8 mouse cellular contexts compared by ENCODE assay signal in the genomic region with DNA sequence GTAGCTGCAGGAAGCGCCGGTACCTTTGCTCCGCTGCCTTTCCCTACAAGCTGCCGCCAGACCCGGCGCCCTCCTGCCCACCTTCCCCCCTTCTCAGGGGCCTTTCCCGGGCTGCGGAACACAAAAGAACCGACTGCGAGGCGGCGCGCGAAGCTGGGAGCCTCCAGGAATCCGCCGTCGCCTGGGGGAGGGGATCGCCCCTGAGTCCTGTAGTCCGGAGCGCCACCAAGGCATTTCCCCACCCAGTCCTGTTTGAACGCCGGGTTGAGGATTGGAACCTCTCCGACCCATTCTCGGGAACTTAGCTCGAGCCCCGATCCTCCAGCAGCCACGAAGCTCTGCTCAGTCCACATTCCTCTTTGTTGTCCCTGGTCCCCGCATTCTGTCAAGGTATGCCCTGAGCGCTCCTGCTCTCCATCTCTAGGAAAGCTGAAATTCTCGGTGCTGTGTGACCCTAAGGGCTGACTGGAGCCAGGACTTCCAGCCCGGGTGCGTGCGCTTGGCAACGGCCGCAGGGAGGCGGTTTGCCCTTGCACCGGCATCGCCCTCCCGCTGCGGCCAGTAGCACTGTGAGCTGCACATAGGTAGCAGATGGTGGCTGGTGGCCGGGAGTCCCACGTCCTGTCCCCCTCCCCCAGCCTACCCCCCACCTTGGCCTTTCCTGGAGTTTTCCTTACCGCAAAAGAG. TPM values are rescaled to one million over a fixed set of nuclear protein-coding genes. Genes with fewer than 3 reads are reported as not detected.
DNase-seq lines count a peak whose midpoint lies in the region; ATAC-seq lines count a peak whose summit lies in the region.

No protein-coding gene starts in this region.

- no peaks in the 10 kb centered on the region for H3K27me3 ChIP-seq in embryonic facial prominence, embryonic 12.5 days
- H3K27me3 ChIP-seq in hindbrain, embryonic 10.5 days (ENCODE audit: insufficient read depth, poor library complexity, severe bottlenecking): no peaks in the 10 kb centered on the region
- H3K27me3 ChIP-seq in megakaryocyte, embryonic 14.5 days (replicated peaks): peaks cover 54% of the 10 kb centered on the region
- H3K27me3 ChIP-seq in stomach, embryonic 15.5 days (replicated peaks): no peaks in the 10 kb centered on the region

- peak overlapping the region; percentile 82 for H3K9ac ChIP-seq in embryonic facial prominence, embryonic 12.5 days
- H3K9ac ChIP-seq in stomach, embryonic 15.5 days: peak overlapping the region; percentile 45

- H3K27ac ChIP-seq in embryonic facial prominence, embryonic 12.5 days: peak overlapping the region; percentile 93
- peak overlapping the region; percentile 98 for H3K27ac ChIP-seq in hindbrain, embryonic 10.5 days
- H3K27ac ChIP-seq in stomach, embryonic 15.5 days: peak overlapping the region; percentile 84

- ATAC-seq in frontal cortex, adult (ENCODE audit: low TSS enrichment): peak; percentile 62
- ATAC-seq in embryonic facial prominence, embryonic 12.5 days (ENCODE audit: insufficient number of reproducible peaks, insufficient read depth, low FRiP score, low TSS enrichment): peak; percentile 50
- peak; percentile 69 for ATAC-seq in stomach, embryonic 15.5 days (ENCODE audit: insufficient read depth, low FRiP score, low read depth)

- H3K4me2 ChIP-seq in embryonic facial prominence, embryonic 12.5 days (replicated peaks): peak overlapping the region; percentile 71
- H3K4me2 ChIP-seq in stomach, embryonic 15.5 days: peak overlapping the region; percentile 83

- intact Hi-C loops in left cerebral cortex, postnatal 36 days (cut with DNase I): no loop called here

- DNase-seq in frontal cortex, postnatal 25 days (ENCODE audit: low spot score in 2 of 2): no peak
- DNase-seq in adrenal gland, postnatal 25 days: peak; percentile 53
- DNase-seq in hindbrain, embryonic 10.5 days (ENCODE audit: low spot score): peak; percentile 84
- DNase-seq in left cerebral cortex, postnatal 36 days (ENCODE audit: low spot score in 2 of 2): peak; percentile 13

- WGBS in embryonic facial prominence, embryonic 12.5 days: under 1% methylated on average over 43 of the region's 43 CpGs
- under 1% methylated on average over 43 of the region's 43 CpGs for WGBS in hindbrain, embryonic 10.5 days
- 0% methylated on average over 43 of the region's 43 CpGs for WGBS in stomach, embryonic 15.5 days

- H3K9me3 ChIP-seq in embryonic facial prominence, embryonic 12.5 days: 0 out of 2 replicates have a peak, but pooled peaks cover 5% of the 10 kb centered on the region
- H3K9me3 ChIP-seq in hindbrain, embryonic 10.5 days: 0 out of 2 replicates have a peak, but pooled peaks cover 3% of the 10 kb centered on the region
- H3K9me3 ChIP-seq in megakaryocyte, embryonic 14.5 days: peaks cover 33% of the 10 kb centered on the region
- no peaks in the 10 kb centered on the region for H3K9me3 ChIP-seq in stomach, embryonic 15.5 days

- H3K36me3 ChIP-seq in embryonic facial prominence, embryonic 12.5 days: no peaks in the 10 kb centered on the region
- H3K36me3 ChIP-seq in hindbrain, embryonic 10.5 days: peaks cover 10% of the 10 kb centered on the region; the same call in 1 of the 2 replicates
- no peaks in the 10 kb centered on the region for H3K36me3 ChIP-seq in megakaryocyte, embryonic 14.5 days (replicated peaks; ENCODE audit: low read length)
- no peaks in the 10 kb centered on the region for H3K36me3 ChIP-seq in stomach, embryonic 15.5 days

- H3K4me1 ChIP-seq in embryonic facial prominence, embryonic 12.5 days: peaks cover 6% of the 10 kb centered on the region; the same call in 1 of the 2 replicates
- peaks cover 46% of the 10 kb centered on the region for H3K4me1 ChIP-seq in hindbrain, embryonic 10.5 days (replicated peaks)
- H3K4me1 ChIP-seq in megakaryocyte, embryonic 14.5 days: peaks cover 12% of the 10 kb centered on the region
- peaks cover 8% of the 10 kb centered on the region for H3K4me1 ChIP-seq in stomach, embryonic 15.5 days

- peak overlapping the region; percentile 76 for H3K4me3 ChIP-seq in embryonic facial prominence, embryonic 12.5 days
- peak overlapping the region; percentile 82 for H3K4me3 ChIP-seq in hindbrain, embryonic 10.5 days
- H3K4me3 ChIP-seq in megakaryocyte, embryonic 14.5 days (replicated peaks): peak overlapping the region; percentile 84
- H3K4me3 ChIP-seq in stomach, embryonic 15.5 days (replicated peaks): peak overlapping the region; percentile 64

RNA-seq across cellular contexts. Expression of gene Prom1, which starts 1.1 kb away (rescaled TPM):
- total RNA-seq in adrenal gland, postnatal 25 days (2021): 2.3 and 2.4 TPM in 2 replicates
- polyA plus RNA-seq in embryonic facial prominence, embryonic 12.5 days (2016; fragmentation: Nextera tagmentation; extraction: Ambion mirVana): 65.5 and 71.1 TPM in 2 replicates
- 116 and 133 TPM in 2 replicates for polyA plus RNA-seq in hindbrain, embryonic 10.5 days (2016; fragmentation: Nextera tagmentation; extraction: Ambion mirVana)
- total RNA-seq in left cerebral cortex, postnatal 36 days (2021): 10 to 100 TPM; 23.6 to 24.2 TPM
- 0.17 TPM in 1 of 2 replicates, not detected in the other for polyA plus RNA-seq in megakaryocyte, embryonic 14.5 days (2012; ENCODE audit: insufficient read depth, low replicate concordance)
- polyA plus RNA-seq in stomach, embryonic 15.5 days (2015; fragmentation: Nextera tagmentation; extraction: Ambion mirVana): 52.4 and 61.3 TPM in 2 replicates

Comparison
In these comparisons a context has a peak if more than half of its experiments do, and no peak if none do; other contexts are left out.
1. DNase-seq: peak in adrenal gland, postnatal 25 days (single experiment), hindbrain, embryonic 10.5 days (single experiment) and left cerebral cortex, postnatal 36 days (2 of 2); none in frontal cortex, postnatal 25 days (0 of 2).
2. RNA of gene Prom1, which starts 1.1 kb away (polyA plus RNA-seq): 116 to 133 TPM in hindbrain, embryonic 10.5 days, 65.5 to 71.1 TPM in embryonic facial prominence, embryonic 12.5 days and 52.4 to 61.3 TPM in stomach, embryonic 15.5 days; 0.17 TPM in megakaryocyte, embryonic 14.5 days; every median in the first group is over 10 times any median in the second.
3. Peak in every context shown above with its lines, with median percentiles within 50 percentile points of each other: ATAC-seq, H3K27ac ChIP-seq and H3K4me3 ChIP-seq.